Mouse (Mus musculus) stomach, embryonic 16.5 days (tissue): Measurements from ENCODE around the gene Mroh8. TPM values are rescaled to one million over a fixed set of nuclear protein-coding genes. Genes with fewer than 3 reads are reported as not detected.

Source experiments
- ATAC-seq: fragments of 200-750 bp; cut with Nextera tagmentation; 2 replicates; pipeline ENCODE4 v1.8.0; 2017; ENCODE audit warnings: moderate number of reproducible peaks, moderate TSS enrichment; ENCODE audit not compliant: insufficient read depth, low FRiP score
- H3K27ac ChIP-seq: fragments of 300-500 bp; sonication (generic); 2 replicates; pipeline ENCODE4 v1.5.1; 2014; ENCODE audit warnings: low read length
- H3K27me3 ChIP-seq: fragments of 300-500 bp; sonication (generic); 2 replicates; pipeline ENCODE4 v1.6.1; 2014; ENCODE audit warnings: low read length, control low read depth, mixed read lengths; ENCODE audit not compliant: control insufficient read depth, insufficient read depth
- H3K36me3 ChIP-seq: fragments of 300-500 bp; sonication (generic); 2 replicates; pipeline ENCODE4 v1.6.1; 2014; ENCODE audit warnings: low read length; ENCODE audit not compliant: control insufficient read depth, insufficient read depth
- H3K4me1 ChIP-seq: fragments of 300-500 bp; sonication (generic); 2 replicates; pipeline ENCODE4 v1.6.1; 2014; ENCODE audit warnings: low read length, control low read depth, mixed read lengths; ENCODE audit not compliant: control insufficient read depth, insufficient read depth
- H3K4me2 ChIP-seq: fragments of 300-500 bp; sonication (generic); 2 replicates; pipeline ENCODE4 v1.6.1; 2014; ENCODE audit warnings: low read depth, low read length, mixed read lengths
- H3K4me3 ChIP-seq: fragments of 300-500 bp; sonication (generic); replicated peaks from 2 replicates; pipeline ENCODE4 v1.5.1; 2014; ENCODE audit warnings: mild to moderate bottlenecking, low read length
- H3K9ac ChIP-seq: fragments of 300-500 bp; sonication (generic); 2 replicates; pipeline ENCODE4 v1.6.1; 2014; ENCODE audit warnings: low read length
- H3K9me3 ChIP-seq: fragments of 300-500 bp; sonication (generic); replicated peaks from 2 replicates; pipeline ENCODE4 v1.6.1; 2016; ENCODE audit warnings: low read length, control low read depth; ENCODE audit not compliant: control insufficient read depth
- WGBS: fragments of 180-500 bp; shearing (Covaris S2); extraction: QIAGEN DNeasy Blood & Tissue Kit; methylation state at CpG from one replicate; pipeline ENCODE4 v1.1.7; 2014; 5-methylcytosine and 5-hydroxymethylcytosine counted together
- polyA plus RNA-seq: library from polyadenylated mRNA; unstranded; fragments of >200 nt; fragmentation: Nextera tagmentation; extraction: Ambion mirVana; gene quantifications from 2 replicates; pipeline ENCODE4 v1.2.1, GENCODE M21; 2015

Mroh8 gene
- polyA plus RNA-seq, 1 experiment from 2014 or later = 0.43 TPM

GRCm38 (mm10) chr2:157187223-157187622 lies 92.1 kb downstream of the Mroh8 start:
- Histone ChIP-seq H3K36me3 (peaks cover 30% of the 10 kb centered on the region), H3K4me1 (no peaks in the 10 kb centered on the region), H3K27me3 (no peaks in the 10 kb centered on the region), H3K4me2 (no peak overlapping the region), H3K9ac (no peak overlapping the region), H3K27ac (no peak overlapping the region), H3K9me3 (no peaks in the 10 kb centered on the region), H3K4me3 (no peak overlapping the region)
- no peak for ATAC-seq
- WGBS = 87% methylated on average over 4 of the region's 4 CpGs

GRCm38 (mm10) chr2:157186504-157186903 lies 92.8 kb downstream of the Mroh8 start:
- Histone ChIP-seq H3K9ac (no peak overlapping the region), H3K9me3 (no peaks in the 10 kb centered on the region), H3K4me1 (no peaks in the 10 kb centered on the region), H3K27ac (no peak overlapping the region), H3K27me3 (no peaks in the 10 kb centered on the region), H3K4me2 (no peak overlapping the region), H3K4me3 (no peak overlapping the region), H3K36me3 (peaks cover 29% of the 10 kb centered on the region)
- 48% methylated on average over 5 of the region's 5 CpGs for WGBS
- no peak for ATAC-seq

GRCm38 (mm10) chr2:157185022-157185660 lies 94.2 kb downstream of the Mroh8 start:
- no peak overlapping the region for H3K4me2 ChIP-seq
- no peak overlapping the region for H3K9ac ChIP-seq
- no peaks in the 10 kb centered on the region for H3K9me3 ChIP-seq
- peaks cover 18% of the 10 kb centered on the region; the same call in 1 of the 2 replicates for H3K36me3 ChIP-seq
- no peaks in the 10 kb centered on the region for H3K27me3 ChIP-seq
- H3K4me3 ChIP-seq = no peak overlapping the region
- WGBS = 90% methylated on average over 13 of the region's 13 CpGs
- ATAC-seq = no peak
- H3K27ac ChIP-seq = no peak overlapping the region
- no peaks in the 10 kb centered on the region for H3K4me1 ChIP-seq

- Histone ChIP-seq H3K27me3 (no peaks in the 10 kb centered on the region), H3K27ac (no peak overlapping the region), H3K4me2 (no peak overlapping the region), H3K4me3 (no peak overlapping the region), H3K4me1 (no peaks in the 10 kb centered on the region), H3K9me3 (no peaks in the 10 kb centered on the region), H3K36me3 (peaks cover 9% of the 10 kb centered on the region; the same call in 1 of the 2 replicates), H3K9ac (no peak overlapping the region)
- ATAC-seq = no peak
- 73% methylated on average over 6 of the region's 6 CpGs for whole genome bisulfite sequencing
Observed at GRCm38 (mm10) chr2:157178167-157178566, 101.2 kb downstream of the Mroh8 start.

- 91% methylated on average over 3 of the region's 3 CpGs for WGBS
- Histone ChIP-seq H3K4me1 (no peaks in the 10 kb centered on the region), H3K27me3 (no peaks in the 10 kb centered on the region), H3K27ac (no peak overlapping the region), H3K4me3 (no peak overlapping the region), H3K9me3 (no peaks in the 10 kb centered on the region), H3K4me2 (no peak overlapping the region), H3K36me3 (peaks cover 9% of the 10 kb centered on the region; the same call in 1 of the 2 replicates), H3K9ac (no peak overlapping the region)
- ATAC-seq = no peak
Observed at GRCm38 (mm10) chr2:157176248-157176647, 103.1 kb downstream of the Mroh8 start.

- no peak overlapping the region for H3K4me2 ChIP-seq
- H3K27ac ChIP-seq = no peak overlapping the region
- H3K27me3 ChIP-seq = no peaks in the 10 kb centered on the region
- H3K4me1 ChIP-seq = no peaks in the 10 kb centered on the region
- H3K9me3 ChIP-seq = no peaks in the 10 kb centered on the region
- H3K4me3 ChIP-seq = no peak overlapping the region
- H3K36me3 ChIP-seq = peaks cover 9% of the 10 kb centered on the region; the same call in 1 of the 2 replicates
- 69% methylated on average over 5 of the region's 5 CpGs for WGBS
- no peak for ATAC-seq
- H3K9ac ChIP-seq = no peak overlapping the region
Observed at GRCm38 (mm10) chr2:157174416-157174815, 104.9 kb downstream of the Mroh8 start.

- Histone ChIP-seq H3K4me1 (no peaks in the 10 kb centered on the region), H3K27ac (no peak overlapping the region), H3K4me2 (no peak overlapping the region), H3K36me3 (peaks cover 9% of the 10 kb centered on the region; the same call in 1 of the 2 replicates), H3K4me3 (no peak overlapping the region), H3K9me3 (no peaks in the 10 kb centered on the region), H3K9ac (no peak overlapping the region), H3K27me3 (no peaks in the 10 kb centered on the region)
- 86% methylated on average over 6 of the region's 6 CpGs for WGBS
- ATAC-seq = no peak
Observed at GRCm38 (mm10) chr2:157173555-157173954, 105.8 kb downstream of the Mroh8 start.

- H3K36me3 ChIP-seq = peaks cover 9% of the 10 kb centered on the region; the same call in 1 of the 2 replicates
- no peak overlapping the region for H3K9ac ChIP-seq
- WGBS = 93% methylated on average over 6 of the region's 6 CpGs
- H3K4me2 ChIP-seq = no peak overlapping the region
- no peak for ATAC-seq
- H3K4me3 ChIP-seq = no peak overlapping the region
- H3K9me3 ChIP-seq = no peaks in the 10 kb centered on the region
- H3K27ac ChIP-seq = no peak overlapping the region
- H3K4me1 ChIP-seq = no peaks in the 10 kb centered on the region
- no peaks in the 10 kb centered on the region for H3K27me3 ChIP-seq
Observed at GRCm38 (mm10) chr2:157172984-157173383, 106.4 kb downstream of the Mroh8 start.

GRCm38 (mm10) chr2:157170626-157171025 lies 108.7 kb downstream of the Mroh8 start:
- ATAC-seq = no peak
- no peak overlapping the region for H3K9ac ChIP-seq
- H3K4me1 ChIP-seq = no peaks in the 10 kb centered on the region
- no peaks in the 10 kb centered on the region for H3K27me3 ChIP-seq
- H3K9me3 ChIP-seq = no peaks in the 10 kb centered on the region
- peaks cover 4% of the 10 kb centered on the region; the same call in 1 of the 2 replicates for H3K36me3 ChIP-seq
- H3K27ac ChIP-seq = no peak overlapping the region
- no peak overlapping the region for H3K4me2 ChIP-seq
- no peak overlapping the region for H3K4me3 ChIP-seq
- 63% methylated on average over 6 of the region's 6 CpGs for WGBS
